8 mouse cellular contexts compared by ENCODE assay signal in genomic region chr4:74251348-74252244, GRCm38 (mm10). TPM values are rescaled to one million over a fixed set of nuclear protein-coding genes. Genes with fewer than 3 reads are reported as not detected.
DNase-seq lines count a peak whose midpoint lies in the region; ATAC-seq and TF ChIP-seq lines count a peak whose summit lies in the region.

No protein-coding gene starts in this region.

- peak; percentile 97 for ATAC-seq in heart, embryonic 15.5 days (replicated peaks; ENCODE audit: insufficient number of reproducible peaks, insufficient read depth, low FRiP score, low read depth)
- ATAC-seq in liver, embryonic 14.5 days (ENCODE audit: insufficient read depth) = peak; percentile 97
- peak; percentile 97 for ATAC-seq in neural tube, embryonic 11.5 days (ENCODE audit: insufficient read depth, low FRiP score, low TSS enrichment)
- peak; percentile 99 for ATAC-seq in stomach, postnatal 0 days (ENCODE audit: low FRiP score, low TSS enrichment)

- H3K4me2 ChIP-seq in heart, embryonic 15.5 days = peak overlapping the region; percentile 68
- H3K4me2 ChIP-seq in liver, embryonic 14.5 days (ENCODE audit: low read depth) = peak overlapping the region; percentile 82
- H3K4me2 ChIP-seq in neural tube, embryonic 11.5 days (ENCODE audit: low read depth) = peak overlapping the region; percentile 75
- H3K4me2 ChIP-seq in stomach, postnatal 0 days (replicated peaks; ENCODE audit: low read depth) = peak overlapping the region; percentile 73

- no peaks in the 10 kb centered on the region for H3K9me3 ChIP-seq in forebrain, embryonic 10.5 days
- no peaks in the 10 kb centered on the region for H3K9me3 ChIP-seq in heart, embryonic 15.5 days (replicated peaks)
- H3K9me3 ChIP-seq in liver, embryonic 14.5 days (ENCODE audit: control insufficient read depth, low read length) = no peaks in the 10 kb centered on the region
- H3K9me3 ChIP-seq in neural tube, embryonic 11.5 days (ENCODE audit: control insufficient read depth, low read length) = no peaks in the 10 kb centered on the region
- no peaks in the 10 kb centered on the region for H3K9me3 ChIP-seq in stomach, postnatal 0 days (ENCODE audit: control insufficient read depth, low read length)

- TF ChIP-seq EP300 in liver, embryonic 14.5 days (IDR thresholded peaks at IDR 0.05; ENCODE audit: low read depth) = no peak
- no peak for TF ChIP-seq EP300 in stomach, postnatal 0 days (optimal IDR thresholded peaks at IDR 0.05)

- peak; percentile 95 for DNase-seq in CD8-positive naive resting alpha-beta T cell, adult 2 months (ENCODE audit: low read depth in 2 of 2, low spot score in 2 of 2)
- DNase-seq in c-Kit-positive CD71-negative TER-119-negative erythroid progenitor cells, embryonic 14.5 days (ENCODE audit: low read depth) = peak; percentile 83
- DNase-seq in forebrain, embryonic 10.5 days (ENCODE audit: extremely low spot score, low spot score) = peak; percentile 93
- peak; percentile 96 to 99 for DNase-seq in kidney, postnatal 25 days
- peak; percentile 85 to 87 (median 87) for DNase-seq in liver, embryonic 14.5 days (ENCODE audit: low read depth in 3 of 3, low spot score in 3 of 3)
- peak; percentile 99 for DNase-seq in neural tube, embryonic 11.5 days (ENCODE audit: low spot score)
- DNase-seq in stomach, postnatal 0 days (ENCODE audit: low spot score) = peak; percentile 97

- H3K9ac ChIP-seq in heart, embryonic 15.5 days = peak overlapping the region; percentile 96
- H3K9ac ChIP-seq in liver, embryonic 14.5 days (replicated peaks) = peak overlapping the region; percentile 91
- peak overlapping the region; percentile 86 for H3K9ac ChIP-seq in neural tube, embryonic 11.5 days (ENCODE audit: low read length)
- H3K9ac ChIP-seq in stomach, postnatal 0 days (ENCODE audit: low read length) = peak overlapping the region; percentile 90

- peak overlapping the region; percentile 91 for H3K27ac ChIP-seq in forebrain, embryonic 10.5 days
- peak overlapping the region; percentile 89 for H3K27ac ChIP-seq in heart, embryonic 15.5 days
- H3K27ac ChIP-seq in liver, embryonic 14.5 days = peak overlapping the region; percentile 37
- peak overlapping the region; percentile 80 for H3K27ac ChIP-seq in neural tube, embryonic 11.5 days (ENCODE audit: low read depth, low read length)
- peak overlapping the region; percentile 93 for H3K27ac ChIP-seq in stomach, postnatal 0 days (replicated peaks)

- no peaks in the 10 kb centered on the region for H3K27me3 ChIP-seq in forebrain, embryonic 10.5 days (ENCODE audit: poor library complexity, severe bottlenecking)
- H3K27me3 ChIP-seq in heart, embryonic 15.5 days = no peaks in the 10 kb centered on the region
- no peaks in the 10 kb centered on the region for H3K27me3 ChIP-seq in liver, embryonic 14.5 days (ENCODE audit: control insufficient read depth, insufficient read depth, low read length)
- no peaks in the 10 kb centered on the region for H3K27me3 ChIP-seq in neural tube, embryonic 11.5 days (ENCODE audit: control insufficient read depth, insufficient read depth, low read length)
- no peaks in the 10 kb centered on the region for H3K27me3 ChIP-seq in stomach, postnatal 0 days (ENCODE audit: control insufficient read depth, insufficient read depth, low read length)

- peaks cover 10% of the 10 kb centered on the region for H3K4me1 ChIP-seq in forebrain, embryonic 10.5 days
- H3K4me1 ChIP-seq in heart, embryonic 15.5 days (replicated peaks) = peaks cover 7% of the 10 kb centered on the region
- peaks cover 3 to 7% of the 10 kb centered on the region in 2 experiments; a peak in 3 of 4 replicates for H3K4me1 ChIP-seq in liver, embryonic 14.5 days (replicated peaks; ENCODE audit: control insufficient read depth in 2 of 2, insufficient read depth in 2 of 2, low read length in 1 of 2)
- H3K4me1 ChIP-seq in neural tube, embryonic 11.5 days (ENCODE audit: control insufficient read depth, insufficient read depth, low read length) = no peaks in the 10 kb centered on the region
- no peaks in the 10 kb centered on the region for H3K4me1 ChIP-seq in stomach, postnatal 0 days (replicated peaks; ENCODE audit: control insufficient read depth, insufficient read depth)

- TF ChIP-seq CTCF in liver, embryonic 14.5 days (IDR thresholded peaks at IDR 0.05; ENCODE audit: low read depth) = peak; percentile 16
- peak; percentile 0; the same call in 1 of the 2 replicates for TF ChIP-seq CTCF in stomach, postnatal 0 days (IDR thresholded peaks at IDR 0.05; ENCODE audit: low read depth)

- H3K4me3 ChIP-seq in forebrain, embryonic 10.5 days = peak overlapping the region; percentile 81
- H3K4me3 ChIP-seq in heart, embryonic 15.5 days = peak overlapping the region; percentile 94
- H3K4me3 ChIP-seq in liver, embryonic 14.5 days (ENCODE audit: insufficient read depth in 1 of 2, low read depth in 2 of 2, low read length in 2 of 2) = peak overlapping the region; percentile 86 to 94
- peak overlapping the region; percentile 84 for H3K4me3 ChIP-seq in neural tube, embryonic 11.5 days (ENCODE audit: low read depth, low read length)
- peak overlapping the region; percentile 97 for H3K4me3 ChIP-seq in stomach, postnatal 0 days (ENCODE audit: low read depth, low read length)

- H3K36me3 ChIP-seq in forebrain, embryonic 10.5 days (replicated peaks) = no peaks in the 10 kb centered on the region
- no peaks in the 10 kb centered on the region for H3K36me3 ChIP-seq in heart, embryonic 15.5 days
- H3K36me3 ChIP-seq in liver, embryonic 14.5 days (replicated peaks; ENCODE audit: control insufficient read depth, insufficient read depth, low read depth) = no peaks in the 10 kb centered on the region
- H3K36me3 ChIP-seq in neural tube, embryonic 11.5 days (ENCODE audit: control insufficient read depth, insufficient read depth, low read length) = no peaks in the 10 kb centered on the region
- H3K36me3 ChIP-seq in stomach, postnatal 0 days (ENCODE audit: control insufficient read depth, insufficient read depth, low read length) = no peaks in the 10 kb centered on the region

- under 1% methylated on average over 68 of the region's 68 CpGs for WGBS in forebrain, embryonic 10.5 days
- WGBS in heart, embryonic 15.5 days = under 1% methylated on average over 64 of the region's 68 CpGs
- under 1% methylated on average over 63 of the region's 68 CpGs for WGBS in liver, embryonic 14.5 days (ENCODE audit: insufficient replicate concordance)
- WGBS in neural tube, embryonic 11.5 days = under 1% methylated on average over 64 of the region's 68 CpGs
- under 1% methylated on average over 63 of the region's 68 CpGs for WGBS in stomach, postnatal 0 days

RNA-seq across cellular contexts. Expression of gene Kdm4c, which starts 9.3 kb away (rescaled TPM):
- 9.0 and 9.9 TPM in 2 replicates for polyA plus RNA-seq in forebrain, embryonic 10.5 days (2016; fragmentation: Nextera tagmentation; extraction: Ambion mirVana)
- polyA plus RNA-seq in heart, embryonic 15.5 days (2015; fragmentation: Nextera tagmentation; extraction: Ambion mirVana) = 10.1 and 11.0 TPM in 2 replicates
- 1.2 and 2.1 TPM in 2 replicates for polyA plus RNA-seq in liver, embryonic 14.5 days (2012; rRNA removed)
- 4.1 and 4.9 TPM in 2 replicates for polyA plus RNA-seq in liver, embryonic 14.5 days (2014; fragmentation: Nextera tagmentation; extraction: Ambion mirVana)
- polyA plus RNA-seq in neural tube, embryonic 11.5 days (2014; fragmentation: Nextera tagmentation; extraction: Ambion mirVana) = 14.0 and 14.1 TPM in 2 replicates
- 6.2 and 6.3 TPM in 2 replicates for polyA plus RNA-seq in stomach, postnatal 0 days (2015; fragmentation: Nextera tagmentation; extraction: Ambion mirVana)

Comparison
In these comparisons a context has a peak if more than half of its experiments do, and no peak if none do; other contexts are left out.
1. Peak in every context shown above with its lines: DNase-seq, ATAC-seq, H3K4me3 ChIP-seq and H3K27ac ChIP-seq.
2. H3K27ac ChIP-seq: peak in every context shown above with its lines; median percentile 93 in stomach, postnatal 0 days; 91 in forebrain, embryonic 10.5 days; 89 in heart, embryonic 15.5 days; 80 in neural tube, embryonic 11.5 days; 37 in liver, embryonic 14.5 days.